Mouse (Mus musculus) olfactory bulb, adult 2 months (tissue): Measurements from ENCODE around the gene S100z. TPM values are rescaled to one million over a fixed set of nuclear protein-coding genes. Genes with fewer than 3 reads are reported as not detected.

Experiments used
- H3K27ac ChIP-seq: fragments of 200-500 bp; 2 replicates; pipeline ENCODE4 v1.5.1; 2012; ENCODE audit warnings: low read depth, low read length; ENCODE audit not compliant: insufficient read depth
- H3K4me1 ChIP-seq: fragments of 200-500 bp; 2 replicates; pipeline ENCODE4 v1.6.1; 2012; ENCODE audit warnings: low read length; ENCODE audit not compliant: control insufficient read depth, insufficient read depth
- H3K4me3 ChIP-seq: fragments of 200-500 bp; 2 replicates; pipeline ENCODE4 v1.5.1; 2012; ENCODE audit warnings: mild to moderate bottlenecking, low read depth, low read length, moderate library complexity; ENCODE audit not compliant: insufficient read depth
- CTCF ChIP-seq: fragments of 200-500 bp; IDR thresholded peaks from 2 replicates; pipeline ENCODE4 v1.5.1; 2012; ENCODE audit warnings: low read depth, mild to moderate bottlenecking, low read length, moderate library complexity; ENCODE audit not compliant: insufficient read depth
- POLR2A ChIP-seq: fragments of 200-500 bp; IDR thresholded peaks from 2 replicates; pipeline ENCODE4 v1.6.1; 2012; ENCODE audit warnings: mild to moderate bottlenecking, low read depth, low read length, moderate library complexity; ENCODE audit not compliant: insufficient read depth
- WGBS: fragments of 180-500 bp; shearing (Covaris S2); methylation state at CpG from one replicate; pipeline ENCODE4 v1.1.7; 2018; 5-methylcytosine and 5-hydroxymethylcytosine counted together
- polyA plus RNA-seq: library from polyadenylated mRNA; stranded (reverse); fragments of >200 nt; gene quantifications from 2 replicates; pipeline ENCODE4 v1.2.4, GENCODE M21; 2012; ENCODE audit warnings: low replicate concordance; ENCODE audit not compliant: missing spikeins, insufficient read depth, insufficient read length

The S100z gene
- polyA plus RNA-seq, 1 experiment, result not detected

- Histone ChIP-seq H3K4me1 (peaks cover 5% of the 10 kb centered on the region; the same call in 1 of the 2 replicates), H3K4me3 (no peak overlapping the region), H3K27ac (no peak overlapping the region)
- 76% methylated on average over 2 of the region's 2 CpGs for WGBS
- TF ChIP-seq CTCF, result no peak
- no peak for TF ChIP-seq POLR2A
Measured at GRCm38 (mm10) chr13:95451529-95451928, 27.0 kb downstream of the S100z start.

DNA sequence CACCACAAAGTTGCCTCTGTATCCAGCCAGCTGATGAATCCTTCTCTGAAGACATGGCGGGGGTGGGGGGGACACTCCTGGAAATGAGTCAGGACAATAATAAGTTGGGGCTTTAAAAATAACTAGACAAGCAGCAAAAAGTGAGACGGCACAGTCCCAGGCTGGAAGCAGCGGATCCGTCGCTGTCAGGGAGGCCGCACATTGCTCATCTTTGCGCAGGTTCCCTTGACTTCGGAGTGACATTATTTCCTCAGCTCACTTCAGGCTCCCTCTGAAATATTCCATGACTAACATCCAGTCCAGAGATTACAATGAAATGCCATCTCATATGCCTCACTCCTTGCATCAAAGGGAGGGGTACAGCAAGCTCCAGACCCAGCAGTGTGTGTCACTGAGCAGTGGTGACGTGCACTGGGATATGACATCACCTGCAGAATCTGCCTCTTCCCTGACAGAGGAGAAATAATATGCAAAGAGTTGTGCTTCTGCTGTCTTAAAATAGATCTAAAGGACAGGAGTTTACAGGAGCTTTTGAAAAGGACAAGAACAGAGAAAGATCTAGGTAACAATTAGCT lies 27.8 kb downstream of the S100z start:
- Histone ChIP-seq H3K4me3 (no peak overlapping the region), H3K27ac (no peak overlapping the region), H3K4me1 (peaks cover 5% of the 10 kb centered on the region; the same call in 1 of the 2 replicates)
- TF ChIP-seq CTCF, result no peak
- TF ChIP-seq POLR2A, result no peak
- 66% methylated on average over 9 of the region's 9 CpGs for WGBS

GRCm38 (mm10) chr13:95449730-95450129 lies 28.8 kb downstream of the S100z start:
- 63% methylated on average over 3 of the region's 3 CpGs for WGBS

DNA sequence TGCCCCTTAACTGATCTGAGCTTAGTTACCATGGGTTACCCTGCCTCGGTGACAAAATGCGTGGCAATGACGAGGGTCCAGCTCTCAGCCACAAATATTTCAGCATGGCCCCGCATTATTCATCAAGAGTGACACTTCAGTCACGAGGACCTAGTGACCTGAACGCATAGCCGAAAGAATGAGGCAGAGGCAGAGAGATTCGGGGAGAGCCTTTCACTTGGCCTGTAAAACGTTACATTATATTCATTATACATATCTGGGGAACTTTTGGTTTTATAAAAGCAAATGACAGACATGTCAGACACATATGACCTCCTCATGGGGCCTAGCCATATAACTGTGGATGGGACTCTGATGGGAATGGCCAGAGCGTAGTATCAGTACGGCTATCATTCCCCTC lies 33.7 kb downstream of the S100z start, which contains the start of gene Crhbp:
Gene Crhbp, minus strand, starts transcription at position 101 of the 400 bp plus-strand sequence.
- Histone ChIP-seq H3K4me1 (peaks cover 13% of the 10 kb centered on the region), H3K27ac (peak within 1 kb of the TSS; percentile 72), H3K4me3 (peak within 1 kb of the TSS; percentile 73)
- TF ChIP-seq CTCF (no peak), POLR2A (no peak)
- 84% methylated on average over 11 of the region's 11 CpGs for WGBS

More at GRCm38 (mm10) chr13:95449730-95450129, 28.8 kb downstream of the S100z start:
- Histone ChIP-seq H3K4me1 (peaks cover 5% of the 10 kb centered on the region; the same call in 1 of the 2 replicates), H3K27ac (no peak overlapping the region), H3K4me3 (no peak overlapping the region)
- no peak for TF ChIP-seq POLR2A
- TF ChIP-seq CTCF, result no peak

DNA sequence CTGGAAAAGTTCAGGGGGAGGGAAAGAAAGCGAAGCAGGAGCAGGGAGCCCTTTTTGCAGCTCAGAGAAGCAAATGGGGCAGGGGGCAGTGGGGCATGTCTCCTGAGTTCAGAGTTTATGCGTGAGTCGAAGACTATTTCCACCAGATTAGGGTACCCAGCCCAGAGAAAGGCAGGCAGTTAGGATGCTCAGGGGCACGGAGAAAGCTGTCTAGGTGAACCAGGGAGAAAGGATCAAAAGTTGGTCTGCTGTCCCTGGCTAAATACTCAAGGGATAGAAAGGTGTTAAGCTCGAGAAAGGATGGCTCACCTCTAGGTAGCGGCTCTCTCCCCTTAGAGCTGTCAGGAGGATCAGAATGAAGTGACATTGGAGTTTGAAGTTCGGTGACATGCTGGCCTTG lies 34.2 kb downstream of the S100z start:
- WGBS, result 34% methylated on average over 7 of the region's 7 CpGs
- no peak for TF ChIP-seq POLR2A
- no peak for TF ChIP-seq CTCF
- peak overlapping the region; percentile 73 for H3K4me3 ChIP-seq
- H3K4me1 ChIP-seq, result peaks cover 13% of the 10 kb centered on the region
- 0 out of 2 replicates have a peak overlapping the region, but pooled peaks have one; percentile 17 for H3K27ac ChIP-seq

GRCm38 (mm10) chr13:95443376-95444233 lies 34.9 kb downstream of the S100z start:
- H3K4me3 ChIP-seq, result peak overlapping the region; percentile 73
- TF ChIP-seq POLR2A (0 out of 2 replicates have a peak, but pooled peaks have one; percentile 10), CTCF (no peak)
- peak overlapping the region; percentile 72 for H3K27ac ChIP-seq
- 3% methylated on average over 46 of the region's 46 CpGs for WGBS
- H3K4me1 ChIP-seq, result peaks cover 13% of the 10 kb centered on the region

GRCm38 (mm10) chr13:95442901-95443300 lies 35.6 kb downstream of the S100z start:
- Histone ChIP-seq H3K4me3 (peak overlapping the region; percentile 73), H3K27ac (no peak overlapping the region), H3K4me1 (peaks cover 17% of the 10 kb centered on the region)
- no peak for TF ChIP-seq CTCF
- no peak for TF ChIP-seq POLR2A
- WGBS, result 15% methylated on average over 4 of the region's 4 CpGs

DNA sequence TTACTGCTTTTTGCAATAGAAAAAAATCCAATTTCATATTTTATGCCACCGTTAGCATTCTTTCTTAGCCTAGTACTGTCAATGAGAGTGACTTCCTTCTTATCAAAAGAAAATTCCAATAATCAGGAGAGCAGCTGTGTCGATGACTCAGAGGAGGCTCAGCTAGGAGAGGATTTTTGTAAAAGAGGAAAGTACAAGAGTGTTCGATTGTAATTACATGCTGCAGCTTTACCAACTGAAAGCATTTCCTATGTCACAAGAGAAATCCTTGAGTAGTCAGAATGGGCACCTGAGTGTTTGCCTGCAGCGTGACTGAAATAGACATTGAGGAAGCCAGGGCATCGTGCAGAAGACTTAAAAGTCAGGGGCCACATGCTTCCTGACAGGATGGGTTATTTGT lies 39.0 kb downstream of the S100z start:
- Histone ChIP-seq H3K4me1 (peaks cover 22% of the 10 kb centered on the region), H3K4me3 (no peak overlapping the region), H3K27ac (peak overlapping the region; percentile 61; the same call in 1 of the 2 replicates)
- WGBS, result 32% methylated on average over 5 of the region's 5 CpGs
- no peak for TF ChIP-seq CTCF
- TF ChIP-seq POLR2A, result no peak

GRCm38 (mm10) chr13:95431760-95432159 lies 46.8 kb downstream of the S100z start:
- Histone ChIP-seq H3K27ac (no peak overlapping the region), H3K4me3 (no peak overlapping the region), H3K4me1 (peaks cover 12% of the 10 kb centered on the region)
- 90% methylated on average over 10 of the region's 10 CpGs for WGBS
- TF ChIP-seq POLR2A (no peak), CTCF (no peak)

DNA sequence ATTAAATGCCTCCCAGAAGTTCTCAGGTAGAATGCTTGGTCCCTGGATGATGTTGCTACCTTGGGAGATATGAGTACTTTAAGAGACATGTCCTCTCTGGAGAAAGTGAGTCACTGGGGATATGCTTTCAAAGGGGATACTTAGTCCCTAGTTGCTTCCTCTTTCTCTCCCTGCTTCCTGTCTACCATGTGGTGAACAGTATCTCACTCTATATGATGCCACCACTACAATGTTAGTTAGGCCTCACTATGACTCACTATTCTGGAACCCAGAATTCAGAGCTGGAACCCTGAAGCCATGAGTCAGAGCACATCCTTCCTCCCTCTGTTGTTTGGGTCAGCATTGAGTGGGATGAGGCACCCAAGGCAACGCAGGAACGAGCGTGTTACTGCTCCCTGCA lies 51.0 kb downstream of the S100z start:
- WGBS, result 43% methylated on average over 3 of the region's 3 CpGs
- TF ChIP-seq CTCF, result no peak
- no peak for TF ChIP-seq POLR2A
- Histone ChIP-seq H3K4me1 (peaks cover 16% of the 10 kb centered on the region), H3K27ac (no peak overlapping the region), H3K4me3 (no peak overlapping the region)

Other genes with a start within 250 kb of the S100z start
- gene Pde8b, start 228.4 kb downstream of the S100z start, polyA plus RNA-seq, result not detected in 2 replicates
- gene Zbed3, start 155.1 kb downstream of the S100z start, polyA plus RNA-seq, result not detected in 2 replicates
- gene Aggf1, start 103.4 kb downstream of the S100z start, polyA plus RNA-seq, result not detected in 2 replicates
- gene Crhbp, start 33.8 kb downstream of the S100z start, polyA plus RNA-seq, result not detected in 2 replicates
- not detected in 2 replicates for gene F2rl1, start 46.5 kb upstream of the S100z start, polyA plus RNA-seq
- gene F2r, start 139.8 kb upstream of the S100z start, polyA plus RNA-seq, result not detected in 2 replicates
- not detected in 2 replicates for gene F2rl2, start 218.1 kb upstream of the S100z start, polyA plus RNA-seq